10 mouse cellular contexts compared by ENCODE assay signal in the genomic region with DNA sequence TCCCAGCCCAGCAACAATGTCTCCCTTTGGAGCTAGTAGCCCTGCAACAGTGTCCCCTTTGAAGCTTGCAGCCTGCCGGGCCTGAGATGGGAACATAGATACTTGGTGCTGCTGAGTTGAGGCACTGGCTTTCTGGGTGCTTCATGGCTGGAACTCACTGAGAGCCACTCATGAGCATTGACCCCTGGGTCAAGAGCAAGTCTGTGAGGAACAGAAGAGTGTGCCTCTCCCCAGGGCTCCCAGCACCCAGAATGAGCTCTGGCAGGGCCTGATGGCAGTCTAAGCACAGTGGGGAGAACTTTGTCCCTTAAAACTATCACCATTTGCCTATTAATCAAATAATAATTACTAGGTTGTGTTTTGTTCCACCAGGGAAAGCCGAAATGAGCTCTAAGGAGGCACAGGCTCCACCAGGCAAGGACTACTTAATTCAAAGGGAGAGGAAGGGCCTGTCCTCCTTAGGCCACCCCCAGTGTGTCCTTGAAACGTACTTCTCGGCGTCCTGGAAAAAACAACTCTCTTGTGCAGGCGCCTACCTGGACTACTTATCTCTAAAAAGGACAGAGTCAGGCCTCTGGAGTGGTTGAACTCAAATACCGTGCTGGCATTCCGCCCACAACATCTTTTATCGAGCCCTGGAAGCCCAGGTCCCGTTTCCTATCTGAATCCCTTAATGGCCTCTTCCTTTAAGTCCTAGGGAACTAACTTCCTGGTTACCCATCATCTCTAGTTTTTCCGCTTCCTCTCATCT. TPM values are rescaled to one million over a fixed set of nuclear protein-coding genes. Genes with fewer than 3 reads are reported as not detected.
DNase-seq lines count a peak whose midpoint lies in the region; ATAC-seq and TF ChIP-seq lines count a peak whose summit lies in the region.
"Had no signal": no experiment of that assay in that cellular context is flagged by ENCODE, and none has a peak within 500 bp of the region (broad histone marks: within the 10 kb centered on the region; RNA-seq: fewer than 3 reads in every experiment).

No protein-coding gene starts in this region.

- no peak for DNase-seq in forebrain, postnatal 0 days
- DNase-seq in kidney, adult 2 months: peak; percentile 66
- no peak for DNase-seq in kidney, adult 8-10 months
- peak; percentile 70 for DNase-seq in kidney, postnatal 10 days
- DNase-seq in embryo, embryonic 10 days (ENCODE audit: low spot score): no peak
- no peak for DNase-seq in MN1 (ENCODE audit: low spot score)
- DNase-seq: cerebellum, adult 9-11 months; gastrocnemius, postnatal 25 days had no signal

- H3K36me3 ChIP-seq in forebrain, embryonic 15.5 days: no peaks in the 10 kb centered on the region
- H3K36me3 ChIP-seq in forebrain, postnatal 0 days (ENCODE audit: insufficient read depth): no peaks in the 10 kb centered on the region
- no peaks in the 10 kb centered on the region for H3K36me3 ChIP-seq in kidney, adult 2 months (ENCODE audit: control insufficient read depth, insufficient read depth, low read length)
- H3K36me3 ChIP-seq in small intestine, adult 2 months (ENCODE audit: control insufficient read depth, insufficient read depth, low read length): no peaks in the 10 kb centered on the region

- no peak overlapping the region for H3K4me2 ChIP-seq in forebrain, embryonic 15.5 days (replicated peaks)
- H3K4me2 ChIP-seq in forebrain, postnatal 0 days (ENCODE audit: low read depth): no peak overlapping the region

- TF ChIP-seq CTCF in forebrain, postnatal 0 days (IDR thresholded peaks at IDR 0.05; ENCODE audit: low read depth): no peak
- no peak for TF ChIP-seq CTCF in kidney, adult 2 months (conservative IDR thresholded peaks at IDR 0.05; ENCODE audit: insufficient read depth, insufficient read length, low read depth, low read length)
- TF ChIP-seq CTCF in small intestine, adult 2 months (IDR thresholded peaks at IDR 0.05; ENCODE audit: extremely low read depth, insufficient read length, insufficient replicate concordance, low read depth, low read length): no peak

- WGBS in forebrain, embryonic 15.5 days: 84% methylated on average over 11 of the region's 11 CpGs
- WGBS in forebrain, postnatal 0 days: 85% methylated on average over 11 of the region's 11 CpGs
- WGBS in kidney, adult 2 months: 37% methylated on average over 11 of the region's 11 CpGs
- 33% methylated on average over 11 of the region's 11 CpGs for WGBS in small intestine, adult 2 months

- H3K27ac ChIP-seq in forebrain, embryonic 15.5 days (replicated peaks): peak overlapping the region; percentile 38; the same call in 1 of the 2 replicates
- H3K27ac ChIP-seq in forebrain, postnatal 0 days (ENCODE audit: low read depth, low read length): no peak overlapping the region
- peak overlapping the region; percentile 65 for H3K27ac ChIP-seq in kidney, adult 2 months (ENCODE audit: insufficient read depth, low read depth, low read length)
- H3K27ac ChIP-seq in small intestine, adult 2 months (ENCODE audit: insufficient read depth, low read depth, low read length): peak overlapping the region; percentile 2; the same call in 1 of the 2 replicates

- H3K27me3 ChIP-seq in forebrain, embryonic 15.5 days: no peaks in the 10 kb centered on the region
- no peaks in the 10 kb centered on the region for H3K27me3 ChIP-seq in forebrain, postnatal 0 days (ENCODE audit: insufficient read depth, low read length)
- H3K27me3 ChIP-seq in kidney, adult 2 months (replicated peaks; ENCODE audit: control insufficient read depth, insufficient read depth, low read length): no peaks in the 10 kb centered on the region
- no peaks in the 10 kb centered on the region for H3K27me3 ChIP-seq in small intestine, adult 2 months (ENCODE audit: control insufficient read depth, insufficient read depth, low read length)

- H3K9ac ChIP-seq in forebrain, embryonic 15.5 days (replicated peaks): no peak overlapping the region
- H3K9ac ChIP-seq in forebrain, postnatal 0 days: no peak overlapping the region

- H3K9me3 ChIP-seq in forebrain, embryonic 15.5 days: no peaks in the 10 kb centered on the region
- no peaks in the 10 kb centered on the region for H3K9me3 ChIP-seq in forebrain, postnatal 0 days (ENCODE audit: low read length)

- no peak for ATAC-seq in forebrain, embryonic 15.5 days (replicated peaks)
- no peak for ATAC-seq in forebrain, postnatal 0 days

- TF ChIP-seq POLR2A in kidney, adult 2 months (IDR thresholded peaks at IDR 0.05; ENCODE audit: low read depth, low read length): no peak
- no peak for TF ChIP-seq POLR2A in small intestine, adult 2 months (IDR thresholded peaks at IDR 0.05; ENCODE audit: low read depth, low read length)

- peaks cover 32% of the 10 kb centered on the region for H3K4me1 ChIP-seq in forebrain, embryonic 15.5 days
- peaks cover 20% of the 10 kb centered on the region for H3K4me1 ChIP-seq in forebrain, postnatal 0 days (ENCODE audit: insufficient read depth)
- H3K4me1 ChIP-seq in kidney, adult 2 months (ENCODE audit: control insufficient read depth, insufficient read depth, low read length): peaks cover 61% of the 10 kb centered on the region
- peaks cover 31% of the 10 kb centered on the region for H3K4me1 ChIP-seq in small intestine, adult 2 months (ENCODE audit: control insufficient read depth, insufficient read depth, insufficient read length, low read length)

- no peak overlapping the region for H3K4me3 ChIP-seq in forebrain, embryonic 15.5 days
- H3K4me3 ChIP-seq in forebrain, postnatal 0 days (ENCODE audit: low read depth, low read length): no peak overlapping the region
- H3K4me3 ChIP-seq in kidney, adult 2 months (ENCODE audit: insufficient read depth, low read depth, low read length): no peak overlapping the region
- H3K4me3 ChIP-seq in small intestine, adult 2 months (ENCODE audit: low read depth, low read length): no peak overlapping the region

RNA-seq across cellular contexts. Expression of a gene that starts 52.1 kb away (rescaled TPM):
- polyA plus RNA-seq in forebrain, embryonic 15.5 days (2015; fragmentation: Nextera tagmentation; extraction: Ambion mirVana): 30.5 and 36.1 TPM in 2 replicates
- total RNA-seq in forebrain, postnatal 0 days (2014; rRNA removed): 27.7 and 46.9 TPM in 2 replicates
- polyA plus RNA-seq in forebrain, postnatal 0 days (2015; fragmentation: Nextera tagmentation; extraction: Ambion mirVana): 47.1 and 76.7 TPM in 2 replicates
- polyA plus RNA-seq in kidney, adult 2 months (2012; rRNA removed): 128 and 144 TPM in 2 replicates
- polyA plus RNA-seq in small intestine, adult 2 months (2012; rRNA removed): 35.9 and 63.4 TPM in 2 replicates

Comparison
In these comparisons a context has a peak if more than half of its experiments do, and no peak if none do; other contexts are left out.
1. DNase-seq: peak in kidney, adult 2 months (single experiment) and kidney, postnatal 10 days (single experiment); none in forebrain, postnatal 0 days (single experiment), kidney, adult 8-10 months (0 of 2), embryo, embryonic 10 days (single experiment) and MN1 (single experiment).